Mouse (Mus musculus) cerebral cortex, adult 2 months (tissue): Measurements from ENCODE around the gene Grin2d.

Experiments
- WGBS: fragments of 180-500 bp; shearing (Covaris S2); methylation state at CpG from one replicate; pipeline ENCODE4 v1.1.7; 2018; 5-methylcytosine and 5-hydroxymethylcytosine counted together

Gene Grin2d

GRCm38 (mm10) chr7:45896517-45897257 lies 18.5 kb upstream of the Grin2d start, which contains the start of the genes Syngr4 and Tmem143:
Gene Syngr4, minus strand, starts transcription at chr7:45896714.
Gene Tmem143, plus strand, starts transcription at chr7:45896941.
- under 1% methylated on average over 40 of the region's 40 CpGs for WGBS

GRCm38 (mm10) chr7:45895931-45896516 lies 17.8 kb upstream of the Grin2d start:
- 74% methylated on average over 6 of the region's 6 CpGs for WGBS

DNA sequence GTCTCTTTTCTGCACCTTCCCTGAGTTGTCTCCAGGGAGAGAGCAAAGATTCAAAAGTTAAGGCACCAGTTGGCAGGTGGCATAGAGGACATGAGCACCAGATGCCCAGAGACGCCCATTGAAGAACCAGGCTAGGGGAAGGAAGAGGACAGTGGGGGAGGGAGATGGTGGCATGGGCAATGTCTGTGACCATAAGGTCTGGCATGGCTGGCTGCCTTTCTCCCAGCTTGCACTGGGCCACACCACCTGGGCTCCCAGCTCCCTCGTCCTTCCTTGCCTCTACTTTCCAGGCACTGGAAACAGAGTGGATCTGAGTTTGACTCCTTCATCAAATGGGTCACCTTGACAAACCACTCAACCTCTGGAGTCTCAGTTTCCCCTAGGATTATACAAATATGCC lies 14.5 kb upstream of the Grin2d start:
- WGBS = 78% methylated on average over 2 of the region's 2 CpGs

- 52% methylated on average over 3 of the region's 3 CpGs for WGBS
Measured at GRCm38 (mm10) chr7:45887246-45887645, 9.1 kb upstream of the Grin2d start.

DNA sequence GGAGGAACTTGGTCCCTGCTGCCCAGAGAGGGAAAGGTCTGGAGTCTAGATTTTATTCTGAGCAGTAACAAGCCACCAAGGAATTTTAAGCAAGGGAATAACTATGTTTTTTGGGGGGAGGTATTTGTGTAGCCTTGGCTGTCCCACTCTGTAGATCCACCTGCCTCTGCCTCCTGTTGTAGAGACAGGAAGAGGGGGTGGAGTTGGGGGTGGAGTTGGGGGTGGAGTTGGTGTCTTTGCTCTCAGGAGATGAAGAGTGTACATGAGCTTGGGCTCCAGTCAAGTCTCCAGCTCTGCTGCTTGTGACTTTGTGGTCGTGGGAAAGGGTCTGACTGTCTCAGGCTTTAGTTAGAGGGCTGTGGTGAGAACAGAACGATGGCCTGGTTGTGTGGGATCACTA lies 2.8 kb upstream of the Grin2d start:
- WGBS = 86% methylated on average over 2 of the region's 2 CpGs

- 98% methylated on average over 4 of the region's 4 CpGs for WGBS
Measured at GRCm38 (mm10) chr7:45880531-45880930, 2.4 kb upstream of the Grin2d start.

GRCm38 (mm10) chr7:45876895-45877294 lies 1.3 kb downstream of the Grin2d start:
- WGBS = 98% methylated on average over 7 of the region's 7 CpGs

GRCm38 (mm10) chr7:45873061-45873947 lies 4.9 kb downstream of the Grin2d start:
- 2% methylated on average over 28 of the region's 28 CpGs for WGBS

- whole genome bisulfite sequencing = under 1% methylated on average over 17 of the region's 18 CpGs
Measured at GRCm38 (mm10) chr7:45872624-45873023, 5.6 kb downstream of the Grin2d start, which contains the start of gene Kdelr1. Gene Kdelr1, plus strand, starts transcription at chr7:45872772.

GRCm38 (mm10) chr7:45870282-45871058 lies 7.7 kb downstream of the Grin2d start:
- 1% methylated on average over 30 of the region's 30 CpGs for WGBS

- 3% methylated on average over 14 of the region's 14 CpGs for WGBS
Measured at GRCm38 (mm10) chr7:45869787-45870186, 8.4 kb downstream of the Grin2d start.

DNA sequence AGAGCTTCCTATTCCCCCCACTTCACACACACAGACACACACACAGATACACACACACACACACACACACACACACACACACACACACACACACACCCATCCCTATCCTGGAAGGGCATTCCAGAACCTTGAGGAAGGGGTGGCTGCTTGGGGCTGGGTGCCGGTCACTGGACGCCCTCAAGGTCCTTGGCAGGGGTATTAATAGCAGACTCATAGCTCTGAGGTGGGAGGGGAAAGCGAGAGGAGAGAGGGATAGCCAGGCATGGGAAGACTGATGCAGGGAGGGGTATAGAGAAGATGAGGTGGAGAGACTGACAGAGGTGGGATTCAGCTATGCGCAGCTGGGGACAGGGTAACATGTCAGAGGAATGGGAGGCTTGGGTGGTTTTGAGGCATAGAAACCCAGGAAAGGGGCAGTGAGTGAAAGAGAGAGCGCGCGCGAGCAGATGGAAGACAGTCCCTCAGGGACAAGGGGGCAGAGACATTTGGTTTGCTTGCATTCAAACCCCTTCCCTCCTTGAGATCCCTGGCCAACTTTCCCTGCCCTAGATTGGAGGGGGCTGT lies 9.0 kb downstream of the Grin2d start:
- 37% methylated on average over 8 of the region's 8 CpGs for WGBS

- WGBS = 36% methylated on average over 2 of the region's 2 CpGs
Measured at GRCm38 (mm10) chr7:45867871-45868270, 10.3 kb downstream of the Grin2d start.

- WGBS = 2% methylated on average over 116 of the region's 117 CpGs
Measured at GRCm38 (mm10) chr7:45865925-45866910, 12.0 kb downstream of the Grin2d start.

- 57% methylated on average over 3 of the region's 3 CpGs for WGBS
Measured at GRCm38 (mm10) chr7:45864435-45864834, 13.7 kb downstream of the Grin2d start.

DNA sequence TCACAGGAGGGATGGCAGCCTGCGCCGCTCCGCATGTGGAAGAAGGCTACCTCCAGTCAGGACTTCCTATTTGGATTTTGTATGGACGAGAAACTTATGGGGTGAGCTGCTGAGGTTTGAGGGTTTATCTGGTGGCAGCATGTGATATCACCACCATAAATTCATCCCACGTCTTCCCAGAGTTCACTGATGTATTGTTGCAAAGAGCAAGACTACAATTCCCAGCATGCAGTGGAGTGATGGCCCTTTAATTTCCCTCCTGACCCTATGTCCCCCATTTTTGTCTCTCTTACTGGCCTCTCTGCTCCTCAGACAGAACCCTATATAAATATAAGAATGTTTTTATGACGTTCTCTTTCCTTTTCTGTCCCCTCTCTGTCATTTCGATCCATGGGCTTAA lies 15.4 kb downstream of the Grin2d start:
- 87% methylated on average over 7 of the region's 7 CpGs for WGBS

GRCm38 (mm10) chr7:45859008-45859407 lies 19.2 kb downstream of the Grin2d start:
- WGBS = 79% methylated on average over 4 of the region's 4 CpGs

GRCm38 (mm10) chr7:45856950-45857901 lies 21.0 kb downstream of the Grin2d start:
- WGBS = 32% methylated on average over 30 of the region's 30 CpGs

- WGBS = 84% methylated on average over 12 of the region's 12 CpGs
Measured at GRCm38 (mm10) chr7:45853089-45853488, 25.1 kb downstream of the Grin2d start.
